Mouse (Mus musculus): Measurements from ENCODE around the gene Hamp2. TPM values are rescaled to one million over a fixed set of nuclear protein-coding genes. Genes with fewer than 3 reads are reported as not detected.
"Not testable (repeated sequence)": the region's sequence is repeated elsewhere in the genome, so short reads cannot be mapped to it uniquely, and the experiment has no call there.

Gene Hamp2
- polyA plus RNA-seq (2012; rRNA removed) (not detected in 2 replicates), polyA plus RNA-seq (2014; fragmentation: Nextera tagmentation; extraction: Ambion mirVana) (not detected in 2 replicates)

- H3K27ac ChIP-seq; DNase-seq (ENCODE audit: low read depth in 3 of 3, low spot score in 3 of 3); H3K4me2 ChIP-seq (ENCODE audit: low read depth); H3K9me3 ChIP-seq (ENCODE audit: control insufficient read depth, low read length); H3K4me3 ChIP-seq (ENCODE audit: insufficient read depth in 1 of 2, low read depth in 2 of 2, low read length in 2 of 2); ATAC-seq (ENCODE audit: insufficient read depth); H3K27me3 ChIP-seq (ENCODE audit: control insufficient read depth, insufficient read depth, low read length); H3K9ac ChIP-seq (replicated peaks); H3K36me3 ChIP-seq (replicated peaks; ENCODE audit: control insufficient read depth, insufficient read depth, low read depth); H3K4me1 ChIP-seq (replicated peaks; ENCODE audit: control insufficient read depth in 2 of 2, insufficient read depth in 2 of 2, low read length in 1 of 2): not testable (repeated sequence)
- WGBS (ENCODE audit: insufficient replicate concordance) = 39% methylated on average over 2 of the region's 2 CpGs
Measured at GRCm38 (mm10) chr7:30924581-30924980, at the start of gene Hamp2. TSS of gene Hamp2 (minus strand) at chr7:30924681.

GRCm38 (mm10) chr7:30973501-30974289 lies 49.2 kb upstream of the Hamp2 start, which contains the start of gene Fam187b:
TSS of gene Fam187b (plus strand) at chr7:30973790.
- no peaks in the 10 kb centered on the region for H3K9me3 ChIP-seq (ENCODE audit: control insufficient read depth, low read length)
- peak within 1 kb of the TSS; percentile 64 for H3K4me2 ChIP-seq (ENCODE audit: low read depth)
- H3K27me3 ChIP-seq (ENCODE audit: control insufficient read depth, insufficient read depth, low read length) = peaks cover 11% of the 10 kb centered on the region
- DNase-seq (ENCODE audit: low read depth in 3 of 3, low spot score in 3 of 3) (peak; percentile 56 to 67 (median 56)), ATAC-seq (ENCODE audit: insufficient read depth) (peak; percentile 80)
- no peaks in the 10 kb centered on the region for H3K36me3 ChIP-seq (replicated peaks; ENCODE audit: control insufficient read depth, insufficient read depth, low read depth)
- H3K4me1 ChIP-seq (replicated peaks; ENCODE audit: control insufficient read depth in 2 of 2, insufficient read depth in 2 of 2, low read length in 1 of 2) = no peaks in the 10 kb centered on the region
- peak within 1 kb of the TSS; percentile 51 to 55 for H3K4me3 ChIP-seq (ENCODE audit: insufficient read depth in 1 of 2, low read depth in 2 of 2, low read length in 2 of 2)
- peak within 1 kb of the TSS; percentile 36; the same call in 1 of the 2 replicates for H3K9ac ChIP-seq (replicated peaks)
- under 1% methylated on average over 37 of the region's 37 CpGs for WGBS (ENCODE audit: insufficient replicate concordance)
- H3K27ac ChIP-seq = no peak within 1 kb of the TSS
- TF ChIP-seq CTCF (IDR thresholded peaks at IDR 0.05; ENCODE audit: low read depth) (peak; percentile 96), EP300 (IDR thresholded peaks at IDR 0.05; ENCODE audit: low read depth) (no peak)

DNA sequence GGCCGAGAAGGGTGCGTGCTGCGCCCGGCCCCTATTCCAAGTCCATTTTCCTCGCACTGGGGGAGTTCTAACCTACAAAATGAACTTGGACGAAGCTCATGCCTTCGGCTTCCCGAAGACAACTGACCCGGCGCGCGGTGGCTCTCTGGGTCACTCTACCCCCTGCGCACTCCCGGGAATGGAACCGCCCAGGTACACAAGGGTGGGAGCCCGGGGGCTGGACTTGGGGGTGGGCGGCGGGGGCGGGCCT lies 48.7 kb upstream of the Hamp2 start, which contains the start of gene Lsr:
TSS of gene Lsr (minus strand) at position 214 of the 250 bp plus-strand sequence.
- Histone ChIP-seq H3K27ac (no peak within 1 kb of the TSS), H3K36me3 (replicated peaks; ENCODE audit: control insufficient read depth, insufficient read depth, low read depth) (no peaks in the 10 kb centered on the region), H3K27me3 (ENCODE audit: control insufficient read depth, insufficient read depth, low read length) (peaks cover 11% of the 10 kb centered on the region), H3K9ac (replicated peaks) (peak within 1 kb of the TSS; percentile 36; the same call in 1 of the 2 replicates), H3K9me3 (ENCODE audit: control insufficient read depth, low read length) (no peaks in the 10 kb centered on the region), H3K4me1 (replicated peaks; ENCODE audit: control insufficient read depth in 2 of 2, insufficient read depth in 2 of 2, low read length in 1 of 2) (no peaks in the 10 kb centered on the region), H3K4me2 (ENCODE audit: low read depth) (peak within 1 kb of the TSS; percentile 64), H3K4me3 (ENCODE audit: insufficient read depth in 1 of 2, low read depth in 2 of 2, low read length in 2 of 2) (peak within 1 kb of the TSS; percentile 51 to 55)
- WGBS (ENCODE audit: insufficient replicate concordance) = 3% methylated on average over 19 of the region's 19 CpGs
- ATAC-seq (ENCODE audit: insufficient read depth) (peak; percentile 76; the same call in 1 of the 2 replicates), DNase-seq (ENCODE audit: low read depth in 3 of 3, low spot score in 3 of 3) (no peak)
- TF ChIP-seq EP300 (IDR thresholded peaks at IDR 0.05; ENCODE audit: low read depth) (no peak), CTCF (IDR thresholded peaks at IDR 0.05; ENCODE audit: low read depth) (no peak)

DNA sequence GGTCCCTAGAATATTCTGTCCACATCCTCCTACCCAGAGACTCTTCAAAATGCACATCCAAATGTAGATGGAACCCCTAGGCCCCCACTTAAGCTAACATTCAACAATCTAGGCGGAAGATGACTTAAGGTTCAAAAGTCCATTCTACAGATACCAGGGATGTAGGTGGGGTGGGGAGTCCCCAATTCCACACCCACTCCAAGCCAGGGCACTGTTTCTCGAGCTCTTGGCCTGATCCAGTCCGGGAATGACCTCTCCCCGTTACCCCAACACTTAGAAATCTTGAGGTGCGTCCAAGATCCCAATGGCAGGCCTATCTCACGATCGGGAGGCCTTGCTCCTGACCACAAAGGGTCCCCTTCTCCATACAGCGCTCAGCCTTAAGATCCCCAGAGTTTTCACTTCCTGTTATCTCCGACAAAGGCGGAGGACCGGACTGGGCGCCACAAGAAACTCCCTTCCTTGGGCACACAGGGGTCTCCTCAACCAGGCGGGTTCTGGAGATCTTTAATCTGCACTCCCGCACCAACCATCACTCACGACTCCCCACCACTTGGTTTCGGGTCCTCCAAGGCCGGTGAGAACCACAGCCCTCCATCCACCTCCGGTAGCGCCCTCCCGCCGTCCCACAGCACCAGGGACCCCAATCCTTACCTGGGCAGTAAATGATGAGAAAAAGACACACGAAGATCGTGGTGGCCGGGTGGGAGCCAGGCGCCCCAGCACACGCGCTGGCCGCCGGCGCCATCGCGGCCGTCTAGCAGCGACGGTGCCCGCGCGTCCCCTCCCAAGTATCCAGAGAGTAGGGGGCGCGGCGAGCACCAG lies 48.2 kb upstream of the Hamp2 start:
- H3K27me3 ChIP-seq (ENCODE audit: control insufficient read depth, insufficient read depth, low read length) = peaks cover 11% of the 10 kb centered on the region
- peak overlapping the region; percentile 43 to 51 for H3K4me3 ChIP-seq (ENCODE audit: insufficient read depth in 1 of 2, low read depth in 2 of 2, low read length in 2 of 2)
- peak overlapping the region; percentile 18; the same call in 1 of the 2 replicates for H3K9ac ChIP-seq (replicated peaks)
- 8% methylated on average over 41 of the region's 41 CpGs for WGBS (ENCODE audit: insufficient replicate concordance)
- no peaks in the 10 kb centered on the region for H3K9me3 ChIP-seq (ENCODE audit: control insufficient read depth, low read length)
- H3K4me2 ChIP-seq (ENCODE audit: low read depth) = peak overlapping the region; percentile 64
- TF ChIP-seq EP300 (IDR thresholded peaks at IDR 0.05; ENCODE audit: low read depth) = no peak
- no peak overlapping the region for H3K27ac ChIP-seq
- ATAC-seq (ENCODE audit: insufficient read depth) = peak; percentile 26
- no peaks in the 10 kb centered on the region for H3K4me1 ChIP-seq (replicated peaks; ENCODE audit: control insufficient read depth in 2 of 2, insufficient read depth in 2 of 2, low read length in 1 of 2)
- H3K36me3 ChIP-seq (replicated peaks; ENCODE audit: control insufficient read depth, insufficient read depth, low read depth) = no peaks in the 10 kb centered on the region
- no peak for DNase-seq (ENCODE audit: low read depth in 3 of 3, low spot score in 3 of 3)

GRCm38 (mm10) chr7:30971901-30972300 lies 47.4 kb upstream of the Hamp2 start:
- TF ChIP-seq EP300 (IDR thresholded peaks at IDR 0.05; ENCODE audit: low read depth) = no peak
- no peak for TF ChIP-seq CTCF (IDR thresholded peaks at IDR 0.05; ENCODE audit: low read depth)
- Histone ChIP-seq H3K4me3 (ENCODE audit: insufficient read depth in 1 of 2, low read depth in 2 of 2, low read length in 2 of 2) (no peak overlapping the region), H3K4me2 (ENCODE audit: low read depth) (peak overlapping the region; percentile 64; the same call in 1 of the 2 replicates), H3K27ac (no peak overlapping the region), H3K9ac (replicated peaks) (no peak overlapping the region), H3K4me1 (replicated peaks; ENCODE audit: control insufficient read depth in 2 of 2, insufficient read depth in 2 of 2, low read length in 1 of 2) (no peaks in the 10 kb centered on the region), H3K36me3 (replicated peaks; ENCODE audit: control insufficient read depth, insufficient read depth, low read depth) (no peaks in the 10 kb centered on the region), H3K27me3 (ENCODE audit: control insufficient read depth, insufficient read depth, low read length) (peaks cover 11% of the 10 kb centered on the region), H3K9me3 (ENCODE audit: control insufficient read depth, low read length) (no peaks in the 10 kb centered on the region)
- DNase-seq (ENCODE audit: low read depth in 3 of 3, low spot score in 3 of 3) (no peak), ATAC-seq (ENCODE audit: insufficient read depth) (no peak)
- 75% methylated on average over 15 of the region's 15 CpGs for WGBS (ENCODE audit: insufficient replicate concordance)
